Mouse (Mus musculus): Measurements from ENCODE around the gene Ccdc126. TPM values are rescaled to one million over a fixed set of nuclear protein-coding genes. Genes with fewer than 3 reads are reported as not detected.

Gene Ccdc126
- polyA plus RNA-seq, 1 experiment from 2014 or later = 9.8 TPM

DNA sequence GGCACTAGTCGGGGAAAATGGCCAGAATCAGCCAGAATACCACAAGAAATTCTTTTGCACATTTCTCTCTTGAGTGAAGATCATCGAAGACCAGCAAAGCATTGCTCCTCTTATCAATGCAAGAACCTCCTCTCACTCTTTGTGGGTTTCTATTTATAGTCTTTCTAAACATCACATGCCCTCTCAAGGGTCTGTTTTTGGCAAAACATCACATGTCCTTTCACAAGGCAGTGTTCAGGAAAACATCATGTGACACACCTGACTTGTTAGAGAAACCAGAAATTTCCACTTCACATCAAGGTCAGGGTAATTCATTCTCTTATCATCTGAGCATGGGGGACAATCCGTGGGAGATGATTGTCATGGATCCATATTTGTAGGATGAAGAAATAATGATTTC is 35.5 kb downstream of the Ccdc126 start:
- Histone ChIP-seq H3K4me3 (no peak overlapping the region), H3K4me1 (no peaks in the 10 kb centered on the region), H3K9ac (no peak overlapping the region), H3K9me3 (no peaks in the 10 kb centered on the region), H3K27ac (no peak overlapping the region), H3K27me3 (no peaks in the 10 kb centered on the region), H3K4me2 (replicated peaks) (no peak overlapping the region), H3K36me3 (no peaks in the 10 kb centered on the region)
- WGBS = 92% methylated on average over 3 of the region's 3 CpGs
- no peak for ATAC-seq (ENCODE audit: low FRiP score, low read depth)

DNA sequence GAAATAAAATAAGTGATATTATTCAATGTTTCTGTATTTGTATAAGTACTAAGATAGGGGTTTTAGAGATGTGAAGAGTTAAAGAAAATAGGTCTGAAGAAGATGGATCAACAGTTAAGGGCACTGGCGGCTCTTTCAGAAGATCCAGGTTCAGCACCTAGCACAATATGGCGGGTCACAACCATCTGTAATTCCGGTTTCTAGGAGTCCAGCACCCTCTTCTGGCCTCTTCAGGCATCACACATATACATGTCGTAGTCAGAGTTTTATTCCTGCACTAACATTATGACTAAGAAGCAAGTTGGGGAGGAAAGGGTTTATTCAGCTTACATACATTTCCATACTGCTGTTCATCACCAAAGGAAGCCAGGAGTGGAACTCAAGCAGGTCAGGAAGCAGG is 36.1 kb downstream of the Ccdc126 start:
- Histone ChIP-seq H3K4me3 (no peak overlapping the region), H3K27me3 (no peaks in the 10 kb centered on the region), H3K4me2 (replicated peaks) (no peak overlapping the region), H3K9me3 (no peaks in the 10 kb centered on the region), H3K27ac (no peak overlapping the region), H3K9ac (no peak overlapping the region), H3K4me1 (no peaks in the 10 kb centered on the region), H3K36me3 (no peaks in the 10 kb centered on the region)
- WGBS = 56% methylated on average over 4 of the region's 4 CpGs
- ATAC-seq (ENCODE audit: low FRiP score, low read depth) = no peak

DNA sequence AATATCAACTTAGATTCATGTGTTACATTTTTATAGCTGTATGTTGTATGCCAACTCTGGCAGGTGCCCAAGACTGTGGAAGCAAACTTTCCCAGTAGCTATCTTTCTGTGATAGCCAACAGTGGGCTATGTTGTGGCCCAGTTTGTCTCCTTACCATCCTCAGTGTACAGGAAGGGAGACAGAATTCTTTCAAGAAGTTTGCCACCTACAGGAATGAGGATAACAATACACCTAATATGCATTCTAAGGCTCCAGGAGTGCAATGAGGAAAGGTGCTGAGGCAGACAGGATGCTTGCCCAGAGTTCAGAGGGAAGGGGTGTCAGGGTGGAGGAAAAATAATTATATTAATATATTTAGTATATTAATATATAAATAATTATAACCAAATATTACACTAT is 41.3 kb downstream of the Ccdc126 start:
- no peak for ATAC-seq (ENCODE audit: low FRiP score, low read depth)

DNA sequence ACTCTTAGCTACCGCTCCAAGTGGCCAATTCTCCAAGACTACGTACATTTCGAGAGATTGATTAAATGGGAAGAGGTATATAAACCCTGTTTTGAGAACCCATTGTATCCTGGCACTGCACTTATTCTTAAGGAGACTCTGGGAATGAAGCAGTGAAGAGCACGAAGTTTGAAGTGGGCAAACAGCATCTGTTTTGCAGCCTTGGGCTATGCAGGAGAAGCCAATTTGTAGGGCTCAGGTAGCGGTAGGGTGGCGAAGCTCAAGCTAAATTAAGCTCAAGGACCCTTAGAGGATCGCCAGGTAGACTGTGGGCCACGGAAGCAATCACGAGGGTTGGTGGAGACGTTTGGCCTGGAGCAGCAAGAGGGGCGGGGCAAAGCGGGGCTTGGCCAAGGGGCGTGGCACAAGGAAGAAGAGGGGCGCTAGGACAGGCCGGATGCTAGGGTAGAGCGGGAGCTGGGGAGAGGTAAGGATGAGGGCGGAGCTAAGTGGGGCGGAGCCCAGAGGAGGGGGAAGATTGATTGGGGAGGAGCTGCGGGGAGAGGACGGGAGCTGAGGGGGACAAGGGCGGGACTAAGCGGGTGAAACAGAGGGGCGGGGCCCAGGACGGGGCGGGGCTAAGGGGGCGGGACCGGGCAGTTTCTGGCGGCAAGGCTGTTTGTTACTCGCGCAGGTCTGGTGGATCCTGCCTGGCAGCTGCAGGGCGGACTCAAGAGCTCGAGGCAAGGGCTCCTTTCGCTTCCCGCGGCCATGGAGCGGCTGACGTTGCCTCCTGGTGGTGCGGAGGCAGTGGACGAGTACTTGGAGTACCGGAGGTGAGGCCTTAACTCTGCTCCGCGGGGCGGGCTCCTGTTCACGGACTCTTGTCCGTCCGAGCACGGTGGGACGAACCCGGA is 48.3 kb downstream of the Ccdc126 start, which contains the start of gene Fam221a:
Fam221a (plus strand) TSS at position 581 of the 896 bp plus-strand sequence.
- peak; percentile 97 for ATAC-seq (ENCODE audit: low FRiP score, low read depth)
- Histone ChIP-seq H3K9me3 (no peaks in the 10 kb centered on the region), H3K27me3 (no peaks in the 10 kb centered on the region), H3K4me2 (replicated peaks) (peak within 1 kb of the TSS; percentile 78), H3K4me3 (peak within 1 kb of the TSS; percentile 62), H3K9ac (peak within 1 kb of the TSS; percentile 81), H3K36me3 (no peaks in the 10 kb centered on the region), H3K4me1 (peaks cover 8% of the 10 kb centered on the region), H3K27ac (peak within 1 kb of the TSS; percentile 81)
- WGBS = 4% methylated on average over 48 of the region's 49 CpGs

More for the DNA sequence above, 41.3 kb downstream of the Ccdc126 start:
- Histone ChIP-seq H3K36me3 (no peaks in the 10 kb centered on the region), H3K4me1 (0 out of 2 replicates have a peak, but pooled peaks cover 7% of the 10 kb centered on the region), H3K4me2 (replicated peaks) (no peak overlapping the region), H3K9me3 (no peaks in the 10 kb centered on the region), H3K27me3 (no peaks in the 10 kb centered on the region), H3K9ac (no peak overlapping the region), H3K27ac (no peak overlapping the region), H3K4me3 (no peak overlapping the region)

DNA sequence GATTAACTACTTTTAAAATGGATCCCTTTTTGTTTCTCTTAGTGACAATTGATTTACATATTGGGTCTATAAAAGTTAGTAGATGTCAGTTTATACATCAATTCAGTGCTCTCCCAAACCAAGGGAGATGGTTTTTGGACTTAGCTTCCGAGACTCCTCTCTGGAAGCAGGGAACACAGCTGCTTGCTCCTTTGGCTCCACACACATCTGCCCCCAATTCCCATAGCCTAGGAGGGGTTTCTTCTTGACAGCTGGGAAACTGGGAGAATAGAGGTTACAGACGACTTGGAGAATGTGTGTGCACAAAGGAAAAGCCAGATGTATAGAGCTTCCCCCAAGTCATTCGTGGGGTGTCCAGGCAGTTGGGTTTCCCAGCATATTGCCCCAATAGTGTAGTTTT is 49.1 kb downstream of the Ccdc126 start:
- Histone ChIP-seq H3K4me2 (replicated peaks) (peak overlapping the region; percentile 78), H3K4me1 (peaks cover 8% of the 10 kb centered on the region), H3K36me3 (no peaks in the 10 kb centered on the region), H3K9ac (peak overlapping the region; percentile 81), H3K9me3 (no peaks in the 10 kb centered on the region), H3K27ac (no peak overlapping the region), H3K4me3 (peak overlapping the region; percentile 62), H3K27me3 (no peaks in the 10 kb centered on the region)
- ATAC-seq (ENCODE audit: low FRiP score, low read depth) = no peak
- WGBS = 27% methylated on average over 3 of the region's 3 CpGs

DNA sequence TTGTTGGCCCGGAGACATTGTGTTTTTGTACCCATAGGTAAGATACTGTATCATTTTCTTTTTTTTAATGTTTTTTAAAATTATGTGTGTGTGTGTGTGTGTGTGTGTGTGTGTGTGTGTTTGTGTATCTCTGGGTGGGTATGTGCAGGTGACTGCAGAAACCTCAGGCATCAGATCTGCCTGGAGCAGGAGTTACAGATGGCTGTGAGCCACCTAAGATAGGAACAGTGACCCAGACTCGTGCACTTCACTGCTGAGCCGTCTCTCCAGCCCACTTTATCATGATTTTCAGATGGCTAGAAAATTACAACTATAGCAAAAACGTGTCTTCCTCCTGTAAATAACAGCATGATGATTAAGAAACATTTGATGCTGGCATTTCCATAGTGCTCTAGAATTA is 53.6 kb downstream of the Ccdc126 start:
- 82% methylated on average over 4 of the region's 4 CpGs for WGBS
- Histone ChIP-seq H3K27me3 (no peaks in the 10 kb centered on the region), H3K9me3 (no peaks in the 10 kb centered on the region), H3K4me2 (replicated peaks) (no peak overlapping the region), H3K4me1 (peaks cover 8% of the 10 kb centered on the region), H3K9ac (no peak overlapping the region), H3K4me3 (no peak overlapping the region), H3K36me3 (no peaks in the 10 kb centered on the region), H3K27ac (no peak overlapping the region)
- no peak for ATAC-seq (ENCODE audit: low FRiP score, low read depth)

DNA sequence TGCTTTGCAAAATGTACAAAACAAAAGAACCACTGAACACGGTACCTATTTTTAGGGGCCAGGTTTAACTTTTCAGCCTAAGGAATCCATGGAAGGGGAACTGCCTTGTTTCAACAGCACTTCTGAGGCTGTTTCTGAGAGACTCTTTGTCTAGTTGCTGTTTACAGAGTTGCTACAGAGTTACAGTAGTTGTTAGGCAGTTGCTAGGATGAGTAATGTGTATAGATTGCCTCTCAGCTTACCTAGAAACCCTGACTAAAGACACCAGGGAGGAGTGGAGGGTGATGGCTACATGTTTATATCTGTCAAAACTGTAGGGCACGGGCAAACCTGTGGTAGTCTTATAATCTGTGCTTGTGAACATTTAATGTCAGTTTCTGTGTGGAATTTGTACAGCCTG is 54.9 kb downstream of the Ccdc126 start:
- Histone ChIP-seq H3K9ac (no peak overlapping the region), H3K4me1 (no peaks in the 10 kb centered on the region; the same call in 1 of the 2 replicates), H3K36me3 (no peaks in the 10 kb centered on the region), H3K27ac (no peak overlapping the region), H3K4me2 (replicated peaks) (no peak overlapping the region), H3K9me3 (no peaks in the 10 kb centered on the region), H3K27me3 (no peaks in the 10 kb centered on the region), H3K4me3 (no peak overlapping the region)
- 83% methylated on average over 2 of the region's 2 CpGs for WGBS
- ATAC-seq (ENCODE audit: low FRiP score, low read depth) = no peak

DNA sequence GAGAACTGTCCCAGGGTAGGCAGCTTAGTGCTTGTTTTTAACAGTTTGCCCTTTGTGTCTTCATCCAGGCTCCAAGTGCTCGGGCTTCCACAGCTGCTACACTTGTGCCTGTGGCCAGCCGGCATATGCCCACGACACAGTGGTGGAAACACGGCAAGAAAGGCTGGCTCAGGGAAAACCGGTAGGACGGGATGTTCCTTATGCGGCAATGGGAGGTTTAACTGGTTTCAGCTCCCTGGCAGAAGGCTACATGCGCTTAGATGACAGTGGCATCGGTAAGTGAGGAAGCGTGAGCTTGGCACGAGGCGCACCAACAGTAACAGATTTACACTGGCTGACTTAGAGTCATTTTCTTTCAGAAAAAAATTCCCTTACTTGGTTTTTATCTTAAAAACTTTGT is 59.3 kb downstream of the Ccdc126 start:
- Histone ChIP-seq H3K27me3 (no peaks in the 10 kb centered on the region), H3K4me3 (no peak overlapping the region), H3K9ac (no peak overlapping the region), H3K27ac (no peak overlapping the region), H3K36me3 (peaks cover 21% of the 10 kb centered on the region), H3K4me1 (no peaks in the 10 kb centered on the region), H3K9me3 (no peaks in the 10 kb centered on the region), H3K4me2 (replicated peaks) (no peak overlapping the region)
- 66% methylated on average over 12 of the region's 12 CpGs for WGBS
- ATAC-seq (ENCODE audit: low FRiP score, low read depth) = no peak

Other genes with a start within 250 kb of the Ccdc126 start
- 72.7 and 79.2 TPM in 2 replicates for gene Malsu1, start 245.5 kb upstream of the Ccdc126 start, polyA plus RNA-seq (2015; fragmentation: Nextera tagmentation; extraction: Ambion mirVana)
- gene Igf2bp3, start 104.3 kb upstream of the Ccdc126 start, polyA plus RNA-seq (2015; fragmentation: Nextera tagmentation; extraction: Ambion mirVana) = 79.9 and 81.4 TPM in 2 replicates
- 131 and 132 TPM in 2 replicates for gene Tra2a, start 55.2 kb upstream of the Ccdc126 start, polyA plus RNA-seq (2015; fragmentation: Nextera tagmentation; extraction: Ambion mirVana)
- 11.1 and 11.5 TPM in 2 replicates for gene Fam221a, start 48.5 kb downstream of the Ccdc126 start, polyA plus RNA-seq (2015; fragmentation: Nextera tagmentation; extraction: Ambion mirVana)
- 0.11 TPM in 1 of 2 replicates, not detected in the other for gene Stk31, start 76.3 kb downstream of the Ccdc126 start, polyA plus RNA-seq (2015; fragmentation: Nextera tagmentation; extraction: Ambion mirVana)

Data from limb, embryonic 13.5 days (tissue).